Mouse (Mus musculus): ENCODE data around the gene Slc12a7. TPM values are rescaled to one million over a fixed set of nuclear protein-coding genes. Genes with fewer than 3 reads are reported as not detected.
A peak's percentile ranks its signal among the peaks of the same experiment; 100 is the strongest.

The Slc12a7 gene
- polyA plus RNA-seq, 1 experiment from 2014 or later = 14.7 TPM

- H3K36me3 ChIP-seq (ENCODE audit: insufficient read depth, low read length) = peaks cover 41% of the 10 kb centered on the region
- ATAC-seq (replicated peaks; ENCODE audit: low FRiP score, low read depth) (peak; percentile 72), DNase-seq (ENCODE audit: low spot score) (peak; percentile 36)
- no peak overlapping the region for H3K4me3 ChIP-seq (replicated peaks; ENCODE audit: low read depth, low read length)
- TF ChIP-seq CTCF (IDR thresholded peaks at IDR 0.05; ENCODE audit: low read depth) = no peak
- H3K9ac ChIP-seq (ENCODE audit: low read depth, low read length) = no peak overlapping the region
- WGBS = 83% methylated on average over 8 of the region's 8 CpGs
- no peaks in the 10 kb centered on the region for H3K4me1 ChIP-seq (replicated peaks; ENCODE audit: insufficient read depth, low read length)
- no peak overlapping the region for H3K4me2 ChIP-seq (ENCODE audit: low read length)
- no peaks in the 10 kb centered on the region for H3K27me3 ChIP-seq (ENCODE audit: insufficient read depth, low read length)
- no peaks in the 10 kb centered on the region for H3K9me3 ChIP-seq (replicated peaks; ENCODE audit: low read length)
- no peak overlapping the region for H3K27ac ChIP-seq
These were observed 70.7 kb downstream of the Slc12a7 start for GRCm38 (mm10) chr13:73803450-73804178.

GRCm38 (mm10) chr13:73804914-73805313 is 72.0 kb downstream of the Slc12a7 start:
- no peak overlapping the region for H3K4me3 ChIP-seq (replicated peaks; ENCODE audit: low read depth, low read length)
- WGBS = 91% methylated on average over 5 of the region's 5 CpGs
- H3K4me1 ChIP-seq (replicated peaks; ENCODE audit: insufficient read depth, low read length) = no peaks in the 10 kb centered on the region
- H3K9me3 ChIP-seq (replicated peaks; ENCODE audit: low read length) = no peaks in the 10 kb centered on the region
- ATAC-seq (replicated peaks; ENCODE audit: low FRiP score, low read depth) (no peak), DNase-seq (ENCODE audit: low spot score) (no peak)
- TF ChIP-seq CTCF (IDR thresholded peaks at IDR 0.05; ENCODE audit: low read depth) = no peak
- H3K4me2 ChIP-seq (ENCODE audit: low read length) = no peak overlapping the region
- no peaks in the 10 kb centered on the region for H3K27me3 ChIP-seq (ENCODE audit: insufficient read depth, low read length)
- H3K9ac ChIP-seq (ENCODE audit: low read depth, low read length) = no peak overlapping the region
- H3K27ac ChIP-seq = no peak overlapping the region
- H3K36me3 ChIP-seq (ENCODE audit: insufficient read depth, low read length) = peaks cover 45% of the 10 kb centered on the region; the same call in 1 of the 2 replicates

- H3K9me3 ChIP-seq (replicated peaks; ENCODE audit: low read length) = no peaks in the 10 kb centered on the region
- H3K4me1 ChIP-seq (replicated peaks; ENCODE audit: insufficient read depth, low read length) = no peaks in the 10 kb centered on the region
- DNase-seq (ENCODE audit: low spot score) (no peak), ATAC-seq (replicated peaks; ENCODE audit: low FRiP score, low read depth) (no peak)
- H3K4me3 ChIP-seq (replicated peaks; ENCODE audit: low read depth, low read length) = no peak overlapping the region
- no peak overlapping the region for H3K9ac ChIP-seq (ENCODE audit: low read depth, low read length)
- H3K4me2 ChIP-seq (ENCODE audit: low read length) = no peak overlapping the region
- no peak for TF ChIP-seq CTCF (IDR thresholded peaks at IDR 0.05; ENCODE audit: low read depth)
- H3K36me3 ChIP-seq (ENCODE audit: insufficient read depth, low read length) = peaks cover 49% of the 10 kb centered on the region
- no peaks in the 10 kb centered on the region for H3K27me3 ChIP-seq (ENCODE audit: insufficient read depth, low read length)
- no peak overlapping the region for H3K27ac ChIP-seq
- 89% methylated on average over 3 of the region's 3 CpGs for WGBS
These were observed 80.0 kb downstream of the Slc12a7 start for GRCm38 (mm10) chr13:73812936-73813335.

GRCm38 (mm10) chr13:73814181-73814580 is 81.3 kb downstream of the Slc12a7 start:
- WGBS = 87% methylated on average over 7 of the region's 7 CpGs
- no peak for ATAC-seq (replicated peaks; ENCODE audit: low FRiP score, low read depth)
- no peak for TF ChIP-seq CTCF (IDR thresholded peaks at IDR 0.05; ENCODE audit: low read depth)
- H3K4me2 ChIP-seq (ENCODE audit: low read length) = no peak overlapping the region
- no peak for DNase-seq (ENCODE audit: low spot score)
- no peak overlapping the region for H3K27ac ChIP-seq
- H3K36me3 ChIP-seq (ENCODE audit: insufficient read depth, low read length) = peaks cover 40% of the 10 kb centered on the region
- no peaks in the 10 kb centered on the region for H3K9me3 ChIP-seq (replicated peaks; ENCODE audit: low read length)
- no peaks in the 10 kb centered on the region for H3K4me1 ChIP-seq (replicated peaks; ENCODE audit: insufficient read depth, low read length)
- no peak overlapping the region for H3K4me3 ChIP-seq (replicated peaks; ENCODE audit: low read depth, low read length)
- H3K27me3 ChIP-seq (ENCODE audit: insufficient read depth, low read length) = no peaks in the 10 kb centered on the region
- H3K9ac ChIP-seq (ENCODE audit: low read depth, low read length) = no peak overlapping the region

- H3K4me1 ChIP-seq (replicated peaks; ENCODE audit: insufficient read depth, low read length) = no peaks in the 10 kb centered on the region
- no peak overlapping the region for H3K4me3 ChIP-seq (replicated peaks; ENCODE audit: low read depth, low read length)
- H3K9me3 ChIP-seq (replicated peaks; ENCODE audit: low read length) = no peaks in the 10 kb centered on the region
- ATAC-seq (replicated peaks; ENCODE audit: low FRiP score, low read depth) (peak; percentile 77), DNase-seq (ENCODE audit: low spot score) (peak; percentile 71)
- H3K36me3 ChIP-seq (ENCODE audit: insufficient read depth, low read length) = peaks cover 20% of the 10 kb centered on the region
- WGBS = 38% methylated on average over 6 of the region's 6 CpGs
- TF ChIP-seq CTCF (IDR thresholded peaks at IDR 0.05; ENCODE audit: low read depth) = no peak
- H3K4me2 ChIP-seq (ENCODE audit: low read length) = no peak overlapping the region
- H3K27me3 ChIP-seq (ENCODE audit: insufficient read depth, low read length) = no peaks in the 10 kb centered on the region
- H3K9ac ChIP-seq (ENCODE audit: low read depth, low read length) = no peak overlapping the region
- H3K27ac ChIP-seq = no peak overlapping the region
These were observed 83.4 kb downstream of the Slc12a7 start for GRCm38 (mm10) chr13:73816338-73816737.

- Histone ChIP-seq H3K27ac (no peak overlapping the region), H3K9ac (ENCODE audit: low read depth, low read length) (no peak overlapping the region), H3K27me3 (ENCODE audit: insufficient read depth, low read length) (no peaks in the 10 kb centered on the region), H3K9me3 (replicated peaks; ENCODE audit: low read length) (no peaks in the 10 kb centered on the region), H3K4me1 (replicated peaks; ENCODE audit: insufficient read depth, low read length) (no peaks in the 10 kb centered on the region), H3K36me3 (ENCODE audit: insufficient read depth, low read length) (peaks cover 12% of the 10 kb centered on the region), H3K4me3 (replicated peaks; ENCODE audit: low read depth, low read length) (no peak overlapping the region), H3K4me2 (ENCODE audit: low read length) (no peak overlapping the region)
- WGBS = 73% methylated on average over 3 of the region's 3 CpGs
- DNase-seq (ENCODE audit: low spot score) (no peak), ATAC-seq (replicated peaks; ENCODE audit: low FRiP score, low read depth) (no peak)
- no peak for TF ChIP-seq CTCF (IDR thresholded peaks at IDR 0.05; ENCODE audit: low read depth)
These were observed 86.0 kb downstream of the Slc12a7 start for GRCm38 (mm10) chr13:73818921-73819320.
